ENCODE assay signal across 11 mouse cellular contexts in the genomic region with DNA sequence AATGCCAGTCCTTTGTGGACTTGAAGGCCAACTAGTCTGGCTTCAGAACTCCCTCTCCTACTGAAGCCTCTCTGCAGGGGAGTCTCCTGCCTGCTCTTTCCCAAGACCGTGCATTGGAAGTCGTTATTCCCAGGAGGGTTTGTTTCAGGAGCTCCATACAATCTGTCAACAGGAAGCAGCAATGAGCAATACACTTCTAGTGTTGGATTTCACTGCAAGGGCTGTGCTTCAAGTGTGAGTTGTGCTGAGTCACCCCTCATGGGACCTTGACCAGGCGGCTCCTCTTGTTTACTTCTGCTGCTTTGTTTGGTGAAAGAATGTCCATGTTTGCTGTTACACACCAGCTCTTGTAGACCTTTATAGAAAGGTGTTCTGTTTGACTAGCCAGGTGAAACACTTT. TPM values are rescaled to one million over a fixed set of nuclear protein-coding genes. Genes with fewer than 3 reads are reported as not detected.
DNase-seq lines count a peak whose midpoint lies in the region; ATAC-seq and TF ChIP-seq lines count a peak whose summit lies in the region.
"Had no signal": no experiment of that assay in that cellular context is flagged by ENCODE, and none has a peak within 500 bp of the region (broad histone marks: within the 10 kb centered on the region; RNA-seq: fewer than 3 reads in every experiment).

No protein-coding gene starts in this region.

- no peak overlapping the region for H3K27ac ChIP-seq in heart, embryonic 12.5 days (ENCODE audit: poor library complexity, severe bottlenecking)
- H3K27ac ChIP-seq in bone marrow macrophage, adult 2 months (ENCODE audit: insufficient read depth, low read depth, low read length) = peak overlapping the region; percentile 38
- 0 out of 2 replicates have a peak overlapping the region, but pooled peaks have one; percentile 17 for H3K27ac ChIP-seq in liver, embryonic 11.5 days (ENCODE audit: low read depth, low read length)

- no peak overlapping the region for H3K4me3 ChIP-seq in heart, embryonic 12.5 days
- no peak overlapping the region for H3K4me3 ChIP-seq in bone marrow macrophage, adult 2 months (ENCODE audit: insufficient read depth, low read length)
- H3K4me3 ChIP-seq in liver, embryonic 11.5 days (ENCODE audit: low read depth, low read length) = no peak overlapping the region

- no peaks in the 10 kb centered on the region for H3K36me3 ChIP-seq in heart, embryonic 12.5 days
- no peaks in the 10 kb centered on the region for H3K36me3 ChIP-seq in liver, embryonic 11.5 days (ENCODE audit: control insufficient read depth, insufficient read depth, low read length)

- no peaks in the 10 kb centered on the region for H3K27me3 ChIP-seq in heart, embryonic 12.5 days (replicated peaks)
- H3K27me3 ChIP-seq in liver, embryonic 11.5 days (replicated peaks; ENCODE audit: control insufficient read depth, insufficient read depth, low read length) = no peaks in the 10 kb centered on the region

- no peak overlapping the region for H3K4me2 ChIP-seq in heart, embryonic 12.5 days
- H3K4me2 ChIP-seq in liver, embryonic 11.5 days = no peak overlapping the region

- no peaks in the 10 kb centered on the region for H3K4me1 ChIP-seq in heart, embryonic 12.5 days (replicated peaks)
- peaks cover 12% of the 10 kb centered on the region for H3K4me1 ChIP-seq in bone marrow macrophage, adult 2 months (ENCODE audit: control insufficient read depth, insufficient read depth, low read length)
- peaks cover 9% of the 10 kb centered on the region for H3K4me1 ChIP-seq in liver, embryonic 11.5 days (replicated peaks; ENCODE audit: control insufficient read depth, insufficient read depth, low read length)

- WGBS in heart, embryonic 12.5 days = 12% methylated on average over 3 of the region's 3 CpGs
- WGBS in liver, embryonic 11.5 days = 17% methylated on average over 3 of the region's 3 CpGs

- TF ChIP-seq CTCF in bone marrow macrophage, adult 2 months (IDR thresholded peaks at IDR 0.05; ENCODE audit: low read depth, low read length) = no peak

- DNase-seq in heart, adult 11 months = no peak
- no peak for DNase-seq in liver, embryonic 11.5 days (ENCODE audit: low spot score)
- DNase-seq in skeletal muscle tissue, adult 2 months (ENCODE audit: low read depth, low spot score) = peak; percentile 4
- DNase-seq in right cerebral cortex, adult 18-20 months = no peak
- no peak for DNase-seq in left cerebral cortex, adult 9 months (ENCODE audit: low spot score in 2 of 2)
- DNase-seq in thymus, postnatal 25 days = no peak
- DNase-seq: cerebellum, adult 9-11 months; thymus, postnatal 36 days had no signal

- peak; percentile 82 for ATAC-seq in heart, embryonic 12.5 days (ENCODE audit: insufficient number of reproducible peaks, low FRiP score)
- ATAC-seq in liver, embryonic 11.5 days (replicated peaks; ENCODE audit: low FRiP score) = peak; percentile 42
- ATAC-seq: hindbrain, embryonic 16.5 days had no signal

- no peak for TF ChIP-seq POLR2A in bone marrow macrophage, adult 2 months (IDR thresholded peaks at IDR 0.05; ENCODE audit: borderline replicate concordance, low read depth, low read length)

- H3K9me3 ChIP-seq in heart, embryonic 12.5 days (replicated peaks) = peaks cover 5% of the 10 kb centered on the region; the same call in 1 of the 2 replicates
- H3K9me3 ChIP-seq in liver, embryonic 11.5 days (ENCODE audit: control insufficient read depth, low read length) = no peaks in the 10 kb centered on the region

- H3K9ac ChIP-seq in heart, embryonic 12.5 days = no peak overlapping the region
- no peak overlapping the region for H3K9ac ChIP-seq in liver, embryonic 11.5 days (ENCODE audit: low read depth, low read length)

RNA-seq across cellular contexts. Expression of a gene that starts 18.5 kb away (rescaled TPM):
- 52.5 and 53.3 TPM in 2 replicates for polyA plus RNA-seq in heart, embryonic 12.5 days (2016; fragmentation: Nextera tagmentation; extraction: Ambion mirVana)
- polyA plus RNA-seq in bone marrow macrophage, adult 2 months (2012; ENCODE audit: insufficient read depth, insufficient read length, missing spikeins) = 26.6 and 26.7 TPM in 2 replicates
- 108 and 109 TPM in 2 replicates for polyA plus RNA-seq in liver, embryonic 11.5 days (2014; fragmentation: Nextera tagmentation; extraction: Ambion mirVana)
